Mouse (Mus musculus) hindbrain, embryonic 13.5 days (tissue): ENCODE results near the gene Cdkl4. TPM values are rescaled to one million over a fixed set of nuclear protein-coding genes. Genes with fewer than 3 reads are reported as not detected.
A peak's percentile ranks its signal among the peaks of the same experiment; 100 is the strongest.

ENCODE experiments used
- ATAC-seq: fragments of 200-750 bp; cut with Nextera tagmentation; 2 replicates; pipeline ENCODE4 v1.8.0; 2017; ENCODE audit warnings: moderate TSS enrichment; ENCODE audit not compliant: low FRiP score
- H3K27ac ChIP-seq: fragments of 300-500 bp; sonication (generic); 2 replicates; pipeline ENCODE4 v1.5.1; 2015; ENCODE audit warnings: inconsistent platforms, mild to moderate bottlenecking, moderate library complexity
- H3K27me3 ChIP-seq: fragments of 300-500 bp; sonication (generic); 2 replicates; pipeline ENCODE4 v1.6.1; 2015; ENCODE audit warnings: mild to moderate bottlenecking, inconsistent platforms
- H3K36me3 ChIP-seq: fragments of 300-500 bp; sonication (generic); 2 replicates; pipeline ENCODE4 v1.6.1; 2015; ENCODE audit warnings: mild to moderate bottlenecking, inconsistent platforms
- H3K4me1 ChIP-seq: fragments of 300-500 bp; sonication (generic); replicated peaks from 2 replicates; pipeline ENCODE4 v1.6.1; 2015; ENCODE audit warnings: inconsistent platforms
- H3K4me2 ChIP-seq: fragments of 300-500 bp; sonication (generic); 2 replicates; pipeline ENCODE4 v1.6.1; 2015; ENCODE audit warnings: inconsistent platforms, mild to moderate bottlenecking, moderate library complexity
- H3K4me3 ChIP-seq: fragments of 300-500 bp; sonication (generic); 2 replicates; pipeline ENCODE4 v1.5.1; 2015; ENCODE audit warnings: mild to moderate bottlenecking, inconsistent platforms
- H3K9ac ChIP-seq: fragments of 300-500 bp; sonication (generic); 2 replicates; pipeline ENCODE4 v1.6.1; 2015; ENCODE audit warnings: mild to moderate bottlenecking, inconsistent platforms
- H3K9me3 ChIP-seq: fragments of 300-500 bp; sonication (generic); 2 replicates; pipeline ENCODE4 v1.6.1; 2016; ENCODE audit warnings: inconsistent platforms
- WGBS: fragments of 180-500 bp; shearing (Covaris S2); methylation state at CpG from one replicate; pipeline ENCODE4 v1.1.7; 2015; 5-methylcytosine and 5-hydroxymethylcytosine counted together
- polyA plus RNA-seq: library from polyadenylated mRNA; unstranded; fragments of >200 nt; fragmentation: Nextera tagmentation; extraction: Ambion mirVana; gene quantifications from 2 replicates; pipeline ENCODE4 v1.2.1, GENCODE M21; 2015

The Cdkl4 gene
- polyA plus RNA-seq, 1 experiment from 2014 or later: 5.7 TPM

GRCm38 (mm10) chr17:80488918-80489317, 88.7 kb downstream of the Cdkl4 start:
- 76% methylated on average over 3 of the region's 3 CpGs for WGBS
- Histone ChIP-seq H3K36me3 (no peaks in the 10 kb centered on the region), H3K27ac (no peak overlapping the region), H3K9me3 (no peaks in the 10 kb centered on the region), H3K27me3 (no peaks in the 10 kb centered on the region), H3K9ac (no peak overlapping the region), H3K4me3 (no peak overlapping the region), H3K4me2 (no peak overlapping the region), H3K4me1 (no peaks in the 10 kb centered on the region)
- ATAC-seq: no peak

- no peak for ATAC-seq
- no peak overlapping the region for H3K4me3 ChIP-seq
- H3K36me3 ChIP-seq: no peaks in the 10 kb centered on the region
- H3K9me3 ChIP-seq: no peaks in the 10 kb centered on the region
- peaks cover 21% of the 10 kb centered on the region for H3K4me1 ChIP-seq
- H3K27me3 ChIP-seq: no peaks in the 10 kb centered on the region
- H3K4me2 ChIP-seq: no peak overlapping the region
- no peak overlapping the region for H3K9ac ChIP-seq
- no peak overlapping the region for H3K27ac ChIP-seq
- WGBS: 95% methylated on average over 5 of the region's 5 CpGs
These were observed 92.5 kb downstream of the Cdkl4 start for GRCm38 (mm10) chr17:80485160-80485559.

DNA sequence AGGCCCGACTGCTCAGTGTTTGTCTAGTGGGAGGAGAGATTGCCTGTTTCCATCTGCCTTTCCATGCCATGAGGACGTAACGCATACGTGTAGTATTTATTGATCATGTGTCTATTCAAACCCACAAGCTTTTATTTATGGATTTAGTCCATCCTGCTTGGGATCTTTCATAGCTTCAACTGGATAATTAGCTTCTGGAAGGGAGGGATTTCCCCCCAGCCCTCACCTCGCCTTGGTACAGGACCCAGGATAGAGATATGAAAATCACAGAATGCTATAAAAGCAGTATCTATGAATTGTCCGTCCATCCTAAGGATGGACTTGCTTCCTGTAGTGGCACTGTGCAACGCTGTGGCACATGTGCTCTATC, 96.8 kb downstream of the Cdkl4 start:
- ATAC-seq: no peak
- Histone ChIP-seq H3K4me3 (peak overlapping the region; percentile 85), H3K9me3 (no peaks in the 10 kb centered on the region), H3K4me1 (peaks cover 39% of the 10 kb centered on the region), H3K36me3 (no peaks in the 10 kb centered on the region; the same call in 1 of the 2 replicates), H3K27me3 (no peaks in the 10 kb centered on the region), H3K9ac (peak overlapping the region; percentile 99), H3K27ac (peak overlapping the region; percentile 98), H3K4me2 (peak overlapping the region; percentile 71)
- WGBS: 30% methylated on average over 7 of the region's 7 CpGs

GRCm38 (mm10) chr17:80480031-80480854, 97.4 kb downstream of the Cdkl4 start, which contains the start of gene Sos1:
Sos1 (minus strand) TSS chr17:80480453.
- peak within 1 kb of the TSS; percentile 85 for H3K4me3 ChIP-seq
- no peaks in the 10 kb centered on the region for H3K9me3 ChIP-seq
- peak within 1 kb of the TSS; percentile 99 for H3K9ac ChIP-seq
- H3K27ac ChIP-seq: peak within 1 kb of the TSS; percentile 98
- H3K4me1 ChIP-seq: peaks cover 39% of the 10 kb centered on the region
- peak; percentile 83 for ATAC-seq
- H3K4me2 ChIP-seq: peak within 1 kb of the TSS; percentile 71
- WGBS: under 1% methylated on average over 85 of the region's 90 CpGs
- no peaks in the 10 kb centered on the region for H3K27me3 ChIP-seq
- H3K36me3 ChIP-seq: no peaks in the 10 kb centered on the region; the same call in 1 of the 2 replicates

GRCm38 (mm10) chr17:80479295-80480030, 98.2 kb downstream of the Cdkl4 start:
- peaks cover 39% of the 10 kb centered on the region for H3K4me1 ChIP-seq
- H3K27me3 ChIP-seq: no peaks in the 10 kb centered on the region
- peak overlapping the region; percentile 99 for H3K9ac ChIP-seq
- WGBS: under 1% methylated on average over 70 of the region's 71 CpGs
- H3K9me3 ChIP-seq: no peaks in the 10 kb centered on the region
- peak overlapping the region; percentile 98 for H3K27ac ChIP-seq
- ATAC-seq: peak; percentile 40
- H3K4me2 ChIP-seq: peak overlapping the region; percentile 71
- peak overlapping the region; percentile 85 for H3K4me3 ChIP-seq
- no peaks in the 10 kb centered on the region; the same call in 1 of the 2 replicates for H3K36me3 ChIP-seq

- peak overlapping the region; percentile 71; the same call in 1 of the 2 replicates for H3K4me2 ChIP-seq
- H3K36me3 ChIP-seq: no peaks in the 10 kb centered on the region; the same call in 1 of the 2 replicates
- H3K4me3 ChIP-seq: no peak overlapping the region
- H3K27ac ChIP-seq: no peak overlapping the region
- H3K27me3 ChIP-seq: no peaks in the 10 kb centered on the region
- WGBS: 84% methylated on average over 2 of the region's 2 CpGs
- H3K9ac ChIP-seq: no peak overlapping the region
- peaks cover 39% of the 10 kb centered on the region for H3K4me1 ChIP-seq
- no peaks in the 10 kb centered on the region for H3K9me3 ChIP-seq
- ATAC-seq: no peak
These were observed 99.9 kb downstream of the Cdkl4 start for GRCm38 (mm10) chr17:80477679-80478078.

DNA sequence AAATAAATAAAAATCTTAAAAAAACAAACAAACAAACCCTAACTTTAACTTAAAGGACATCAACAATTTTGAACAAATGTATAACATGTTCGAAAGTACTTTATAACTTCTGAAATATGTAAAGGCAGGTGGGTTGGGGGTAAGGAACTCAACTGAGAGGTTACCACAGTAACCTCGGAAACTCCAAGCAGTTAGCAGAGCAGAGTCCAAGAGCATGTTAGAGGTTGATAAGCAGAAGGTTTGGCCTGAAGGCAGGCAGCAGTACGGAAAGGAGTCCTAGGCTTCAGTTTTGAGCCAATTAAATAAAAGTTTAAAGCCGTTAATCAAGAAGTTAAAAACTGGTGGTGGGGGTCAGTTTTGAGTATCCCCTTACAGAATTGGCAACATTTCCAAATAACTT, 101.1 kb downstream of the Cdkl4 start:
- no peak overlapping the region for H3K4me2 ChIP-seq
- H3K9me3 ChIP-seq: no peaks in the 10 kb centered on the region
- no peak overlapping the region for H3K27ac ChIP-seq
- no peak for ATAC-seq
- 94% methylated on average over 4 of the region's 4 CpGs for WGBS
- no peak overlapping the region for H3K9ac ChIP-seq
- H3K36me3 ChIP-seq: no peaks in the 10 kb centered on the region; the same call in 1 of the 2 replicates
- no peaks in the 10 kb centered on the region for H3K27me3 ChIP-seq
- H3K4me3 ChIP-seq: no peak overlapping the region
- peaks cover 35% of the 10 kb centered on the region for H3K4me1 ChIP-seq

Other genes starting within 250 kb of the Cdkl4 start
- 2.3 and 3.4 TPM in 2 replicates for gene Gm10190, start 204.3 kb downstream of the Cdkl4 start, polyA plus RNA-seq
- 7.5 and 7.7 TPM in 2 replicates for gene Sos1, start 97.4 kb downstream of the Cdkl4 start, polyA plus RNA-seq
- gene Map4k3, start 150.7 kb upstream of the Cdkl4 start, polyA plus RNA-seq: 22.3 and 24.1 TPM in 2 replicates